Mouse (Mus musculus) midbrain, embryonic 11.5 days (tissue): ENCODE results near the gene Tnfrsf13c. TPM values are rescaled to one million over a fixed set of nuclear protein-coding genes. Genes with fewer than 3 reads are reported as not detected.

Experiments
- ATAC-seq: fragments of 200-750 bp; cut with Nextera tagmentation; 2 replicates; pipeline ENCODE4 v1.8.0; 2017; ENCODE audit warnings: moderate TSS enrichment, moderate library complexity; ENCODE audit not compliant: low FRiP score
- DNase-seq: peaks from one replicate; pipeline ENCODE4 v3.0.0; 2015; ENCODE audit warnings: low spot score; ENCODE audit errors: missing footprints
- H3K27ac ChIP-seq: fragments of 300-500 bp; sonication (generic); 2 replicates; pipeline ENCODE4 v1.5.1; 2014; ENCODE audit warnings: low read depth, low read length
- H3K27me3 ChIP-seq: fragments of 300-500 bp; sonication (generic); 2 replicates; pipeline ENCODE4 v1.6.1; 2014; ENCODE audit warnings: mild to moderate bottlenecking, low read length, moderate library complexity, mixed read lengths; ENCODE audit not compliant: control insufficient read depth, insufficient read depth
- H3K36me3 ChIP-seq: fragments of 300-500 bp; sonication (generic); 2 replicates; pipeline ENCODE4 v1.6.1; 2014; ENCODE audit warnings: mild to moderate bottlenecking, low read length, moderate library complexity, mixed read lengths; ENCODE audit not compliant: control insufficient read depth, insufficient read depth
- H3K4me1 ChIP-seq: fragments of 300-500 bp; sonication (generic); 2 replicates; pipeline ENCODE4 v1.6.1; 2014; ENCODE audit warnings: low read length; ENCODE audit not compliant: control insufficient read depth, insufficient read depth
- H3K4me2 ChIP-seq: fragments of 300-500 bp; sonication (generic); 2 replicates; pipeline ENCODE4 v1.6.1; 2014; ENCODE audit warnings: mild to moderate bottlenecking, moderate library complexity
- H3K4me3 ChIP-seq: fragments of 300-500 bp; sonication (generic); 2 replicates; pipeline ENCODE4 v1.5.1; 2014; ENCODE audit warnings: low read depth, low read length
- H3K9ac ChIP-seq: fragments of 300-500 bp; sonication (generic); 2 replicates; pipeline ENCODE4 v1.6.1; 2014; ENCODE audit warnings: low read length
- H3K9me3 ChIP-seq: fragments of 300-500 bp; sonication (generic); 2 replicates; pipeline ENCODE4 v1.6.1; 2016; ENCODE audit warnings: low read length; ENCODE audit not compliant: control insufficient read depth
- WGBS: fragments of 180-500 bp; shearing (Covaris S2); extraction: QIAGEN DNeasy Blood & Tissue Kit; methylation state at CpG from one replicate; pipeline ENCODE4 v1.1.7; 2014; 5-methylcytosine and 5-hydroxymethylcytosine counted together
- polyA plus RNA-seq: library from polyadenylated mRNA; unstranded; fragments of >200 nt; fragmentation: Nextera tagmentation; extraction: Ambion mirVana; gene quantifications from 2 replicates; pipeline ENCODE4 v1.2.1, GENCODE M21; 2014

The Tnfrsf13c gene
- polyA plus RNA-seq, 1 experiment from 2014 or later, result 0.07 TPM

DNA sequence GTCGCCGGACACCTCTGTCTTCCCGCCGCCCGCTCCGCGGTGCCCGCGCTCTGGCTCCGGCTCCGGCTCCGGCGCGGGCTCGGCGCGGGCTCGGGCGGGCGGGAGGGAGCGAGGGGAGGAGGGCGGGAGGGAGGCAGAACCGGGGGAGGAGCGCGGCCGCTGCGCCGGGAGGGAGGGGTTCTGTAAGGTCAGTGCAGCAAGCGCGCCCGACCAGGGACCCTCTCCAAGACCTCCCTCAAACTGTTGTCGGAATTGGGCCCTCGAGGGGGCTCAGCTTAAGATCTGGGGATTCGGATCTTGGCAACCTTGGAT is 11.5 kb downstream of the Tnfrsf13c start, which contains the start of gene Shisa8:
Gene Shisa8, minus strand, starts transcription at position 64 of the 312 bp plus-strand sequence.
- ATAC-seq (no peak; the same call in 1 of the 2 replicates), DNase-seq (no peak)
- H3K4me1 ChIP-seq, result peaks cover 29% of the 10 kb centered on the region
- H3K27ac ChIP-seq, result no peak within 1 kb of the TSS
- H3K4me3 ChIP-seq, result peak within 1 kb of the TSS; percentile 38
- peaks cover 72% of the 10 kb centered on the region for H3K27me3 ChIP-seq
- peak within 1 kb of the TSS; percentile 30; the same call in 1 of the 2 replicates for H3K9ac ChIP-seq
- H3K36me3 ChIP-seq, result no peaks in the 10 kb centered on the region
- no peaks in the 10 kb centered on the region for H3K9me3 ChIP-seq
- WGBS, result 1% methylated on average over 23 of the region's 34 CpGs
- peak within 1 kb of the TSS; percentile 55 for H3K4me2 ChIP-seq

DNA sequence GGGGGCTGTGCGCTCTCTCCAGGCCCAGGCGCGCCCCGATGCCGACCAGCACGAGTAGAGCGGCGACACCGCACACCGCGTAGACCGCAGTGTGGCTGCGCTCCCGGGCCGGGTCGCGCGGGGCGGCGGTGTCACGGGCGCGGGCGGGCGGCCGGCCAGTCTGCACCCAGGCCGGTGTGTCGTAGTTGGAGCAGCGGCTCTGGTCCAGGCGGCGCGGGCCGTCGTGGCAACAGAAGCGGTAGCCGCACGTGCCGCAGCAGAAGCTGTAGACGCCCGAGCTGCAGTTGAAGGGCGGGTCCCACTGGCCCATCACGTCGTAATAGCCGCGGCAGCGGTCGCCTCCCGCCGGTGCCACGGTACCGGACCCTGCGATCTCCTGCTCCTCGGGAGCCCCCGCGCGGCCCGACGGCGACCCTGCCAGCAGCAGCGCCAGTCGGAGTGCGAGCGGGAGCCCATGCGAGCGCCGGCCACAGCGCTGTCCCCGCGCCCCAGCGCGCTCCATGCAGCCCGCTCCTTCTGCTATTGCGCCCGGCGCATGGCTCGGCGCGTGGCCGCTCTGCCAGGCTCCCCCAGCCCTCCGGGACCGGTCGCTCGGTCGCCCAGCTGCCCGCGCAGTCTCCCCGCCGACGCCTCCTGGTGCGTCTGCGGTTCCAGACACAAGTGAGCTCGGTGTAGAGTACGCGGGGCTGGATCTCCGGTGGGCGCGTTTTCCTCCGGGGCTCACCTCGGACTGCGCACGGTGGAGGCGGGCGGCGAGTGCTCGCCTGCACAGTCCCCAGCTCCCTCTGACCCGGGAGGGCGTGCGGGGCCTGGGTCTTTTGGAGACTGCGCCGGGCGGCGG is 12.0 kb downstream of the Tnfrsf13c start:
- under 1% methylated on average over 103 of the region's 112 CpGs for WGBS
- Histone ChIP-seq H3K4me2 (peak overlapping the region; percentile 55), H3K27me3 (peaks cover 77% of the 10 kb centered on the region), H3K36me3 (no peaks in the 10 kb centered on the region), H3K27ac (no peak overlapping the region), H3K4me3 (peak overlapping the region; percentile 38), H3K9me3 (no peaks in the 10 kb centered on the region), H3K4me1 (peaks cover 30% of the 10 kb centered on the region), H3K9ac (peak overlapping the region; percentile 30; the same call in 1 of the 2 replicates)
- DNase-seq (peak; percentile 92), ATAC-seq (peak; percentile 56)

DNA sequence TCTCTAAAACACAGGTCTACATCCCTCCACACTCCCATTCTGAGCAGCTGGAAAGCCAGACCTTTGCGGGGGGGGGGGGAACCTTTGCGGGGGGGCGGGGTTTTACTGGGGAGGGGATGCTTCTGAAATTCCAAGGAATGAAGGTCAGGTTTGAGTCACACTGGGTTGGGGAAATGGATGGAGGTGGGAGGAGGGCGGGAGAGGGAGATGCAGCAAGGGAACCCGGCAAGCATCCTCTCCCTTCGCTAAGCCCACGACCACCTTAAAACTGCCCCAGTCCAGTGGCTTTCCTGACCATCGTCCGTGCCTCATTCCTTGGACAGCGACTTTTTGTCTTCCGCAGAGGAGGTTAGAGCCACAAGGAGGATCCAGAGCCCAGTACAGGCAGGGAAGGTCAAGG is 12.9 kb downstream of the Tnfrsf13c start:
- no peak overlapping the region for H3K9ac ChIP-seq
- peaks cover 83% of the 10 kb centered on the region for H3K27me3 ChIP-seq
- peak overlapping the region; percentile 38; the same call in 1 of the 2 replicates for H3K4me3 ChIP-seq
- ATAC-seq, result no peak
- H3K9me3 ChIP-seq, result no peaks in the 10 kb centered on the region
- H3K4me1 ChIP-seq, result peaks cover 31% of the 10 kb centered on the region
- H3K27ac ChIP-seq, result no peak overlapping the region
- WGBS, result 4% methylated on average over 11 of the region's 11 CpGs
- peak overlapping the region; percentile 55 for H3K4me2 ChIP-seq
- no peaks in the 10 kb centered on the region for H3K36me3 ChIP-seq
- DNase-seq, result no peak

DNA sequence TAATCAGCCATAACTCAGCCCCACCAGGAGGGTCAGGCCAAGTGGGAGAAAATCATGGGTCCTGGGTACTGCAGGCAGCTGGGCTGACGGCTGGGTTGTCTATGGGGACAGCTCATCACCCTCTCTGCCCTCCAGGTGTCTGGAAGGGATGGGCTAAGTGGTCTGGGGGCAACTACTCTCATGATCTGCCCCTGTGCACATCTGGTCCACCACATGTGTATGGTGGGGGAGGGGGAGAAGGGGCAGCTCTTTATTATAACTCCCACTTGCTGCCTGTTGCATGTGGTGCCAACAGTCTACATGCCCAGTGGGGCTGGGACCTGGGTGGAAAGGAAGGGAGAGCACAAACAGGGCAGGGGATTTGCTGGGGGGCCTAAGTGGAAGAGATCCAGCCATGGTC is 13.4 kb downstream of the Tnfrsf13c start:
- 59% methylated on average over 1 of the region's 1 CpGs for WGBS

DNA sequence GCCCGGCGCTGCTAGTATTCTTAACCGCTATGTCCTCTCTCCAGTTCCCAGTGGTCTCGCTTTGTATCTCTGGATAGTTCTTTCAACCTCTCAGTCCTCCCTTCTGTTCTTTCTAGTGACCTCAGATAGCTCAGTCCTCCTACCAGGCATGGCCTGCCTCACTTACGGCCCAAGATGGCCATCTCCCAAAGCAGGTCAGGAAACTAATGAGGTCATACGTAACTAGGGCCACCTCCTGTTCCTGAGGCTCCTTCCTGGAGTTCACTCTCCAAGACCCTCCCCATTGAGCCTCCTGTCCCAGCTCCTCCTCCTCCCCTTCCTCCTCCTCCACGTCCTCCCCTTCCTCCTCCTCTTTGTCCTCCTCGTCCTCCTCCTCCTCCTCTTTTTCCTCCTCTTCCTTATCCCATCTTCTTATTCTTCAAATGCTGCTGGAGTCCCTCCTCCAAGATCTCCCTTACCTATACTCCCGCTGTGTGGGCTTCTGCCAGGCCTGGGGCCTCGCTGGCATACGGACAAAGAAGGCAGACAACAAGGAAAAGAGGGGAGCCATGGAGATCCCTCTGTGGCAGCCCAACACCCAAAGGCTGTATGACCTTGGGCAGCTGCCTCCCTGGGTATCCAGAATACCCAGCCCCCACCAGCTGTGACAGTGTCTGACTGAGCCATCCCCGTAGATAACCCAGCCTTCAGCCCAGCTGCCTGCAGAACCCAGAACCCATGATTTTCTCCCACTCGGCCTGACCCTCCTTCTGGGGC is 14.7 kb downstream of the Tnfrsf13c start:
- WGBS, result 80% methylated on average over 13 of the region's 13 CpGs
- ATAC-seq, result no peak
- Histone ChIP-seq H3K4me1 (peaks cover 32% of the 10 kb centered on the region), H3K9ac (no peak overlapping the region), H3K9me3 (no peaks in the 10 kb centered on the region), H3K4me2 (no peak overlapping the region), H3K27ac (no peak overlapping the region), H3K4me3 (no peak overlapping the region), H3K36me3 (peaks cover 7% of the 10 kb centered on the region; the same call in 1 of the 2 replicates), H3K27me3 (peaks cover 81% of the 10 kb centered on the region)
- no peak for DNase-seq

More for the DNA sequence above, 13.4 kb downstream of the Tnfrsf13c start:
- no peak overlapping the region for H3K4me3 ChIP-seq
- H3K9me3 ChIP-seq, result no peaks in the 10 kb centered on the region
- no peak overlapping the region for H3K27ac ChIP-seq
- no peaks in the 10 kb centered on the region for H3K36me3 ChIP-seq
- DNase-seq (no peak), ATAC-seq (no peak)
- no peak overlapping the region for H3K9ac ChIP-seq
- peaks cover 32% of the 10 kb centered on the region for H3K4me1 ChIP-seq
- H3K4me2 ChIP-seq, result no peak overlapping the region
- peaks cover 84% of the 10 kb centered on the region for H3K27me3 ChIP-seq

DNA sequence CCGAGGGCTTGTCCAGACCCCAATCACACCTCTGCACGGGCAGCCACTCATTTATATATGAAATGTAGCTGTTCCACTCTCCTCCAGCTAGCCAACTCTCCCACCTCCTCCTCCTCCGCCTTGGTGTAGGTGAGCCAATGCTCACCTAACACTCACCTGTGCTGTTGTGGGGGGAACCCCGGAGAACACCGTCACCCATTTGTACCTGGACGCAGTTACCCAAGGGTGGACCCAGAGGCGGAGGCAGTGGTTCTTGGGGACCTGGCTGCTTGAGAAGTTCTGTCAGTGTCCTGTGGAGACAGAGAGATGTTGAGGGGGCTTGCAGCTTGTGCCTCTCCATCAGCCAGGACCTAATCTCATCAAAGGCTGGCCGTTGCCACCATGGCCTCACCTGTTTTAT is 15.9 kb downstream of the Tnfrsf13c start:
- DNase-seq, result no peak
- H3K36me3 ChIP-seq, result peaks cover 16% of the 10 kb centered on the region
- H3K9ac ChIP-seq, result no peak overlapping the region
- no peak overlapping the region for H3K4me2 ChIP-seq
- no peaks in the 10 kb centered on the region for H3K9me3 ChIP-seq
- WGBS, result 82% methylated on average over 8 of the region's 8 CpGs
- H3K4me1 ChIP-seq, result peaks cover 36% of the 10 kb centered on the region
- H3K27me3 ChIP-seq, result peaks cover 73% of the 10 kb centered on the region
- no peak overlapping the region for H3K27ac ChIP-seq
- no peak for ATAC-seq
- no peak overlapping the region for H3K4me3 ChIP-seq

DNA sequence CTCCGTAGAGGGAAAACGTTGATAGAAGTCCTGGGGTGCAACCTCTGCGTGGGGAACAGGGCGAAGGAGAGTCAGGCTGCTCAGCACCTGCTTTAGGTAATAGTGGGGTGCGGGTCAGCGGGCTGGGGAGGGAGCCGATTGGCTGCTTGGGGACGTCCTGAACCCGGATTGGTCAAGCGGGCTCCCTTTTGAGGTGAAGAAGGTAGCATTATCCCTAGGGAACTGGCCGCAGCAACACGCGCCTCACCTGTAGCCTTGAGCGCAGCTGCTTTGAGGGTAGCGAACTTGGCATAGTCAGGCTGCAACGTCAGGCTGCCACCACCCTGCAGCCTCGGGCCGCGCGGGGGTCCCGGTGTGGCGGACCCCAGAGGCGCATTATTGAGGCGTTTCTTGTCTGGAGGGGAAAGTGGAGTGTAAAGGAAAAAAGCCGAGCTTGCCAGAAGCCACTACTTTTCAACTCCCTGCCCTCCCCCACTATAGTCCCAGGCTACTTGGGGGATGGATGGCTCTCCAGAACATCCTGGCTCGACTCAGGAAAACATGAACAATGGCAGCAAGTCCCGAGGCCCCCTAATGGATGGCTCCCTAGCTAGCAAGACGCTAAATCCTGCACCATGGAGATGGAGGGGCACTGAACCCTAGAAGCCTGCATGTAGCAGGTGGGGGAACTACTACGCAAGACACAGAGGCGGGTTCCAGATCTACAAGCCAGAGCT is 16.5 kb downstream of the Tnfrsf13c start:
- DNase-seq, result no peak
- Histone ChIP-seq H3K27ac (no peak overlapping the region), H3K36me3 (peaks cover 22% of the 10 kb centered on the region), H3K4me1 (peaks cover 34% of the 10 kb centered on the region), H3K27me3 (peaks cover 67% of the 10 kb centered on the region), H3K4me3 (no peak overlapping the region), H3K9me3 (no peaks in the 10 kb centered on the region), H3K9ac (no peak overlapping the region), H3K4me2 (no peak overlapping the region)
- no peak for ATAC-seq
- 11% methylated on average over 30 of the region's 30 CpGs for WGBS

DNA sequence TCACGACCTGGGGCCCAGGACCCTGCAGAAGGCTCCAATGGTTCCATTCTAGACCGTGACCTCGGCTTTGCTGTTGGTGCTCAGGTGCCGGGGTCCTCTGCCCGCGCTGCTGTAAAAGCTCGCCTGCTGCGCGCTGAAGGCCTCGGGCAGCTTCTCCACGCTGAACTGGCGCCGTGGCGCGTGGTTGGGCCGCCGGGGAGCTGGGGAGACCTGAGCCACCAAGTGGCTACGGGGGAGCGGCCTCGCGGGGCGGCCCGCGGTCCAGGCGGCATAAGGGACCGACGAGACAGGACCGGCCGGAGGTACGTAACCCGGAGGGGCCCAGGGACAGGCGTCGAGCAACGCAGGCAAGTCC is 17.1 kb downstream of the Tnfrsf13c start:
- no peaks in the 10 kb centered on the region for H3K9me3 ChIP-seq
- no peak overlapping the region for H3K4me2 ChIP-seq
- H3K27me3 ChIP-seq, result peaks cover 61% of the 10 kb centered on the region
- ATAC-seq (no peak), DNase-seq (peak; percentile 92)
- no peak overlapping the region for H3K9ac ChIP-seq
- no peak overlapping the region for H3K4me3 ChIP-seq
- no peak overlapping the region for H3K27ac ChIP-seq
- WGBS, result 8% methylated on average over 34 of the region's 34 CpGs
- H3K36me3 ChIP-seq, result peaks cover 25% of the 10 kb centered on the region
- H3K4me1 ChIP-seq, result peaks cover 28% of the 10 kb centered on the region
